Mouse (Mus musculus) heart, adult 18-20 months (tissue): ENCODE results near the gene S100a3. TPM values are rescaled to one million over a fixed set of nuclear protein-coding genes. Genes with fewer than 3 reads are reported as not detected.

ENCODE experiments used
- DNase-seq, 2 experiments: peaks; one replicate each; pipeline ENCODE4 v3.0.0; 2021 to 2022; ENCODE audit warnings: mixed read lengths in 1 of 2
- long read RNA-seq, 2 experiments: library from polyadenylated mRNA; stranded (forward); transcript quantifications; one replicate each; pipeline ENCODE4 v2.0.0; 2021
- total RNA-seq, 2 experiments: library from RNA; stranded (reverse); gene quantifications; 2 replicates each; pipeline ENCODE4 v1.2.3; 2021

S100a3 gene
- total RNA-seq, result not detected
- long read RNA-seq, experiment 1, result 0 reads
- long read RNA-seq, experiment 2, result 0 reads

GRCm38 (mm10) chr3:90560008-90560628, at the start of gene S100a3:
Gene S100a3 (plus strand): TSS chr3:90560578.
- no peak for DNase-seq

- DNase-seq, result no peak
These were observed 48.1 kb upstream of the S100a3 start for GRCm38 (mm10) chr3:90512276-90512675.

- no peak for DNase-seq
These were observed 47.3 kb upstream of the S100a3 start for GRCm38 (mm10) chr3:90512948-90513642.

- peak; percentile 88 to 93 for DNase-seq
These were observed 46.4 kb upstream of the S100a3 start, which contains the start of the genes S100a1 and S100a13 for GRCm38 (mm10) chr3:90513796-90514590. Gene S100a1 (minus strand): TSS chr3:90514392. Gene S100a13 (plus strand): TSS chr3:90514435.

- peak; percentile 88 to 91 for DNase-seq
These were observed 45.7 kb upstream of the S100a3 start for GRCm38 (mm10) chr3:90514691-90515090.

GRCm38 (mm10) chr3:90515242-90515641, 45.1 kb upstream of the S100a3 start:
- peak; percentile 71 to 75 for DNase-seq

GRCm38 (mm10) chr3:90515789-90516188, 44.6 kb upstream of the S100a3 start:
- DNase-seq, result no peak

GRCm38 (mm10) chr3:90517711-90518110, 42.7 kb upstream of the S100a3 start:
- no peak for DNase-seq

- peak; percentile 78 to 80 for DNase-seq
These were observed 35.0 kb upstream of the S100a3 start for GRCm38 (mm10) chr3:90525421-90525820.

GRCm38 (mm10) chr3:90526076-90526475, 34.3 kb upstream of the S100a3 start:
- DNase-seq, result no peak

- peak in 1 of 2 experiments; percentile 55 for DNase-seq
These were observed 33.8 kb upstream of the S100a3 start, which contains the start of gene S100a14 for GRCm38 (mm10) chr3:90526580-90526979. Gene S100a14 (plus strand): TSS chr3:90526856.

GRCm38 (mm10) chr3:90527291-90527873, 33.0 kb upstream of the S100a3 start:
- DNase-seq, result no peak

- DNase-seq, result no peak
These were observed 28.7 kb upstream of the S100a3 start for GRCm38 (mm10) chr3:90531713-90532112.

GRCm38 (mm10) chr3:90535446-90535845, 24.9 kb upstream of the S100a3 start:
- DNase-seq, result no peak

GRCm38 (mm10) chr3:90537141-90537904, 23.1 kb upstream of the S100a3 start, which contains the start of gene S100a16:
Gene S100a16 (plus strand): TSS chr3:90537254.
- peak; percentile 86 to 93 for DNase-seq

GRCm38 (mm10) chr3:90537905-90538296, 22.5 kb upstream of the S100a3 start:
- no peak for DNase-seq

- peak; percentile 65 to 82 for DNase-seq
These were observed 19.5 kb upstream of the S100a3 start for GRCm38 (mm10) chr3:90540904-90541303.

GRCm38 (mm10) chr3:90549676-90550420, 10.5 kb upstream of the S100a3 start:
- peak in 1 of 2 experiments; percentile 30 for DNase-seq

GRCm38 (mm10) chr3:90550421-90550790, 10.0 kb upstream of the S100a3 start:
- no peak for DNase-seq

GRCm38 (mm10) chr3:90552231-90552630, 8.1 kb upstream of the S100a3 start:
- DNase-seq, result no peak

- DNase-seq, result peak; percentile 39 to 63
These were observed 4.4 kb upstream of the S100a3 start for GRCm38 (mm10) chr3:90555954-90556353.
